Mouse (Mus musculus) liver, adult (tissue): ENCODE results near the gene Tmem56.

Source experiments
- GATA4 ChIP-seq: IDR thresholded peaks from 2 replicates; pipeline ENCODE4 v1.6.1; 2014; ENCODE audit warnings: mild to moderate bottlenecking, low read length; ENCODE audit not compliant: insufficient replicate concordance

Tmem56 gene

DNA sequence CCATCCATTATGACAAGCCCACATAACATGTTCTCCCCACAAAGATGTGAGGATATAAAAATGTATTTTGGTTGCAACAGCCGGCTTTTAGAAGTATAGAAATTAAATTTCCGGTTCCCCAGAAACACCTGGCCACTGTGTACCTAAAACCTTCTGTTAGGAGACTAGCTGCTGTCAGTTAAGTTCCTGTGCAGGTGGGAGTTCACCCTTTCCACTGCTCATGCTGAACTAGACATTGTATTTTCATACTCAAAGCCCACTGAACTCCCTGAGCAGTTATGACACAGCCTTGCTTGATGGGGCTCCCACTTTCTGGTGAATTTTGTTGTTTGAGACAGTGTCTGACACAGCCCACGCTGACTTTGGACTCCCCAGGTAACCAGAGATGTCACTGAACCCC, 69.4 kb downstream of the Tmem56 start:
- no peak for TF ChIP-seq GATA4

DNA sequence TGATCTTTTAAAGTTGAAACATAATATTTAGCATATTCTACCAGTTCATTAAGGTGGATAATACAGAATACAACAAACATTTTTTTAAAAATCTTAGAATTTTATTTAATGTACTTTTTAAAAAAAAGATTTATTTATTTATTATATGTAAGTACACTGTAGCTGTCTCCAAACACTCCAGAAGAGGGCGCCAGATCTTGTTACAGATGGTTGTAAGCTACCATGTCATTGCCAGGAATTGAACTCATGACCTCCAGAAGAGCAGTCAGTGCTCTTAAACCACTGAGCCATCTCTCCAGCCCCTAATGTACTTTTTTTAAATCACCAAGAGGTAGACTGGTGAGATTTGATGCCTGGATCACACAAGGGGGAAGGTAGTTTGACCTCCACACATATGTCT, 70.7 kb downstream of the Tmem56 start:
- TF ChIP-seq GATA4, result no peak

DNA sequence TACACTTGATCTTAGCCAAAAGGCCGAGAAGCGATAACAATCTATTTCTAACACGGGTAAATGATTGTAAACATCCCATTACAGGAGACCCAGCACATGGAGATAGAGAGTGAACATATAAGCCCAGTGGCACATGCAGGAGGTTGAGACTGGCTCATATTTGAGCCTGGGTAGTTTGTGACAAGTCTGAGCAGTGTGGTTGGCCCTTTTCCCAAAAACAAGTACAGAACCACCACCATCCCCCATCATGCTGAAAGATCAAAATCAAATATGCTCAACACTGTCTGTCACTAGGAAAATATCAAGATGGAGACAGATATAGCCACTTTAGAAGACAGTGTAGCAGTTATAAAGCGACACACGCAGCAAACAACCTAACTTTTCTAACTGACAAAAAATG, 73.9 kb downstream of the Tmem56 start:
- TF ChIP-seq GATA4, result no peak

GRCm38 (mm10) chr3:121206202-121206882, 76.6 kb downstream of the Tmem56 start:
- no peak for TF ChIP-seq GATA4

GRCm38 (mm10) chr3:121202638-121203037, 80.3 kb downstream of the Tmem56 start:
- TF ChIP-seq GATA4, result no peak

DNA sequence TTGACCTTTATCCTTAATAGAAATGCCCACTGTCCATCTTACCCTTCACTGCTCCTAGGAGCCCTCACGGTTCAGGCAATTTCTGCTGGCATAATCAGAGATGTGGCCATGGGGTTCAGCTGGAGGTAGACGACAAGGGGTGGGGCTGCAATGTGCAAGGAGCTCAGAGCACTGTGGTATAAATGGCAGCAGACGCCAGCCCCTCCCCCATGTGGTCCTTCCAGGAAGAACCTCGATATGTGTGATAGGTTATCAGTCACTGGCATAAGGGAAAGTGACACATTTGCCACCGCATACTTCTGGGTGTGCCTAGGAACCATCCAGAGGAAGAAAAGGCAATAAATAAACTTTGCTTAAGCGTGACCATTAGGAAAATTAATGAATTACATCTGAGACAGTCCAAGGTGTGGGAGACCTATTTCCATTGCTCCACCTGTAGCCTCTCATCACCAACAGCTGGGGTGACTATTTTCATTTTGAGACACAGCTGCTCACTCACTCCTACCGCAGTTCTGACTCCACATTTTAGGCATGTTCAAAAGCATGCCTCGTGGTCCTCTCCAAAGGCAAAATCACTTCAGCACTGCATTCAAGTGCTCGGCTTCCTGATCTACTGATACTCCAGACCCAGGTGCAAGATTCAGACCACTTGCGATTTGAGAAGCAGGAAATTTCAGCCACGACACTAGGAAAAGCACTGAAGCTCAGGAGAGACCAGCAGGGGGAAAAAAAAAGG, 81.7 kb downstream of the Tmem56 start:
- TF ChIP-seq GATA4, result no peak

DNA sequence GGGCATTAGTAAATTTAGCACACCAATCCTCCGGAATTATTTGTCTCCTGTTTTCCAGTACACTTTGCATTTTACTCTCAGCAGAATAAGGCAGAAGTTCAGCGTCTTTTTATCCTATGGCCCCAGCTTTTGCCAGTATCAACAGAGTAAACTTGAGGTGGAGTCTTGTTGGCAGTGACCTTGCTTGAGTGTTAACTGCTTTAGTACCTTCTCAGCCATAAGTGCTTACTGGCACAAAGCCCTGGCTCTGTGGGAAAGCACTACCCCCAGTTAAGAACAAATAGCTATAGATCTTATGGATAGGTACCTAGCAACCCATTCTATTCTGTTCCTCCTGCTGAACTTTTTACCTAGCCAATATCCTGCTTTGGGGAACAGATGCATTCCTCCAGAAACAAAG, 93.7 kb downstream of the Tmem56 start:
- TF ChIP-seq GATA4, result no peak

DNA sequence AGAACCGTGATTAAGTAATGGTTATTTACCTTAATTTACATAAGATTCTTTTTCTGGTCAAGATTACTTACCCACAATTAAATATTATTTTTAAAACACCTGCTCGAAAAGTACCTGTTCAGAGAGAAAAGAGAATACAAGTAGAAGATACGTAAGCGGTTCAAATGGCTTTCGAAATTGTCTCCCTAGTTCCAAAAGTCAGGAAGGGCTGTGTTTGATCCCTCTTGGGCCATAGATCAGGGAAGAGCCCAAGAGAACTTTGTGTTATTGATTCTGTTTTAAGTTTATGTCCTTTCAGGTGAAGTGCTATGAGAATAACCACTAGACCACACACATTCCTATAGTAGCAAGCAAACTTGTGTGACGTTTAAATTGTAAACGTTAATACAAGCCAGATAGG, 95.4 kb downstream of the Tmem56 start:
- TF ChIP-seq GATA4, result no peak

DNA sequence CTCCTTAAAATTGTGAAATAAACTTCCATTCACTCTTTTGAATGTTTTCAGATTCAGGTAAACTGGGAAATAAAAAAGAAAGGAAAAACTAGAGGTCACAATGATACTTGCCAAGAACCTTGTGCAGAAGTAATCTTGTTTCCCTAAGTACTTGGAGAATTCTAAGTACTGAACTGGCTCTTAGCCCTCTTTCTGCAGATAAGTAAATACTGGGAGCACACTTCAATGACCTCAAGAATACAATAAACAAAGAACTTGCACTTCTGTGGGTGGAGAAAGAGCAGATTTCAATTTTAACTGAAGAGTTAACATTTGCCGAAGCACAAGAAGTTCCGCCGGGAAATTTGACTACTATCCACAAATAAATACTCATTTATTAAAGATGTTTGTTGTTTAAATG, 96.0 kb downstream of the Tmem56 start:
- TF ChIP-seq GATA4, result peak; percentile 58

GRCm38 (mm10) chr3:121185197-121185596, 97.7 kb downstream of the Tmem56 start:
- TF ChIP-seq GATA4, result peak; percentile 67; the same call in 1 of the 2 replicates

- 0 out of 2 replicates have a peak, but pooled peaks have one; percentile 29 for TF ChIP-seq GATA4
Measured at GRCm38 (mm10) chr3:121176011-121176410, 106.9 kb downstream of the Tmem56 start.

GRCm38 (mm10) chr3:121174248-121174945, 108.5 kb downstream of the Tmem56 start:
- TF ChIP-seq GATA4, result peak; percentile 99

DNA sequence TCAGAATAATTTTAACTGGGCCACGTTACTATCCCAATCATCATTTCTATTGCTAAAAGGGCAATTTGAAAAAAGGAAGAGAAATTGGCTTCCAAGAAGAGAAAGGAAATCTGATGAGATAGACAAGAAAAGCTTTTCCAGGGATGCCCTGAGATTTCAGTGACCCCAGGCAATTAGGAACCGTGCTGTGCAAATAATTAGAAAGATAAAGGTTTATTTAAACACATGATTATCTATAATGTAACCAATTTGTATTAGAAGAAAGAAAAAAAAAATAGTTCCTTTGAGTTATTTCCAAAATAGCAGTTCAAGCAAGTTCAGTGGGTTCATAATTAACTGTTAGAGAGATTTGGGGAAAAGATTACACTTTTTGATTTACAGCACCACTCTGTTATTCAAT, 110.2 kb downstream of the Tmem56 start:
- TF ChIP-seq GATA4, result peak; percentile 70; the same call in 1 of the 2 replicates

DNA sequence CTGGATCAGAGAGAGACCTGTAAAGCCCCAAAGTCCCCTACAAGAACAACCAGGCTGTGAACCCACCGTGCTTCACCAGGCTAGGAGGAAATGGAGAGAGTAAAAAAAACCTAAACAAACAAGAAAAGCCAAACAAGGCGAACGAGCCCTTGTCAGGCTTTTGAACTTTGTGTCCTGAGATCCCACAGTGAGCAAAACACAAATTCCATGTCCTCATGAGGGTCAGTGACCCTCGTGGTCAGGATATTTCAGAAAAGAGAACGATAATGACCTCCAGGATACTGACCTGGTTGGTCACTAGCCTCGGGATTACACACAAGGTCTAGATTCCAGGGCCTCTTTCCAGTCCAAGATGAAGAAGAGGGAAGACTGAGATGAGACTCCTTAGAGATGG, 111.0 kb downstream of the Tmem56 start:
- no peak for TF ChIP-seq GATA4

GRCm38 (mm10) chr3:121171243-121171871, 111.5 kb downstream of the Tmem56 start, which contains the start of gene Rwdd3:
Gene Rwdd3 (minus strand): TSS chr3:121171695.
- TF ChIP-seq GATA4, result peak; percentile 47; the same call in 1 of the 2 replicates

- TF ChIP-seq GATA4, result no peak
Measured at GRCm38 (mm10) chr3:121170631-121171030, 112.3 kb downstream of the Tmem56 start.
